Mouse (Mus musculus) forebrain, postnatal 0 days (tissue): ENCODE data around the gene Sema4a. TPM values are rescaled to one million over a fixed set of nuclear protein-coding genes. Genes with fewer than 3 reads are reported as not detected.

ENCODE experiments used
- ATAC-seq: fragments of 200-750 bp; cut with Nextera tagmentation; 2 replicates; pipeline ENCODE4 v1.8.0; 2017; ENCODE audit warnings: mild to moderate bottlenecking, moderate library complexity
- DNase-seq: peaks from one replicate; pipeline ENCODE4 v3.0.0-alpha.2; 2015
- H3K27ac ChIP-seq: fragments of 300-500 bp; sonication (generic); 2 replicates; pipeline ENCODE4 v1.5.1; 2014; ENCODE audit warnings: low read depth, mild to moderate bottlenecking, antibody characterized with exemption, low read length, moderate library complexity, mixed read lengths
- H3K27me3 ChIP-seq: fragments of 300-500 bp; sonication (generic); 2 replicates; pipeline ENCODE4 v1.6.1; 2014; ENCODE audit warnings: mild to moderate bottlenecking, low read length, mixed read lengths; ENCODE audit not compliant: insufficient read depth
- H3K36me3 ChIP-seq: fragments of 300-500 bp; sonication (generic); 2 replicates; pipeline ENCODE4 v1.6.1; 2014; ENCODE audit warnings: mild to moderate bottlenecking, moderate library complexity; ENCODE audit not compliant: insufficient read depth
- H3K4me1 ChIP-seq: fragments of 300-500 bp; sonication (generic); 2 replicates; pipeline ENCODE4 v1.6.1; 2014; ENCODE audit warnings: antibody characterized with exemption; ENCODE audit not compliant: insufficient read depth
- H3K4me2 ChIP-seq: fragments of 300-500 bp; sonication (generic); 2 replicates; pipeline ENCODE4 v1.6.1; 2014; ENCODE audit warnings: low read depth, mild to moderate bottlenecking, moderate library complexity
- H3K4me3 ChIP-seq: fragments of 300-500 bp; sonication (generic); 2 replicates; pipeline ENCODE4 v1.5.1; 2014; ENCODE audit warnings: low read depth, low read length, mixed read lengths
- H3K9ac ChIP-seq: fragments of 300-500 bp; sonication (generic); 2 replicates; pipeline ENCODE4 v1.6.1; 2014; ENCODE audit warnings: mild to moderate bottlenecking
- H3K9me3 ChIP-seq: fragments of 300-500 bp; sonication (generic); 2 replicates; pipeline ENCODE4 v1.6.1; 2016; ENCODE audit warnings: low read length
- CTCF ChIP-seq: sonication (generic); IDR thresholded peaks from 2 replicates; pipeline ENCODE4 v1.5.1; 2016; ENCODE audit warnings: antibody characterized with exemption, control low read depth, low read depth
- WGBS: fragments of 180-500 bp; shearing (Covaris S2); extraction: QIAGEN DNeasy Blood & Tissue Kit; methylation state at CpG from one replicate; pipeline ENCODE4 v1.1.7; 2014; 5-methylcytosine and 5-hydroxymethylcytosine counted together
- polyA plus RNA-seq: library from polyadenylated mRNA; unstranded; fragments of >200 nt; fragmentation: Nextera tagmentation; extraction: Ambion mirVana; gene quantifications from 2 replicates; pipeline ENCODE4 v1.2.1, GENCODE M21; 2015
- total RNA-seq: library from RNA; depleted of rRNA; stranded (reverse); fragments of >200 nt; gene quantifications from 2 replicates; pipeline ENCODE4 v1.2.3, GENCODE M21; 2014

The Sema4a gene
- total and polyA plus RNA-seq, 2 experiments from 2014 or later = 25.8 to 31.5 TPM

GRCm38 (mm10) chr3:88456313-88456712 lies 4.7 kb downstream of the Sema4a start:
- Histone ChIP-seq H3K4me1 (peaks cover 17% of the 10 kb centered on the region; the same call in 1 of the 2 replicates), H3K4me3 (no peak overlapping the region), H3K36me3 (peaks cover 18% of the 10 kb centered on the region), H3K4me2 (no peak overlapping the region), H3K9ac (no peak overlapping the region), H3K27ac (no peak overlapping the region), H3K27me3 (no peaks in the 10 kb centered on the region), H3K9me3 (no peaks in the 10 kb centered on the region)
- DNase-seq (no peak), ATAC-seq (no peak)
- 93% methylated on average over 8 of the region's 8 CpGs for WGBS
- no peak for TF ChIP-seq CTCF

DNA sequence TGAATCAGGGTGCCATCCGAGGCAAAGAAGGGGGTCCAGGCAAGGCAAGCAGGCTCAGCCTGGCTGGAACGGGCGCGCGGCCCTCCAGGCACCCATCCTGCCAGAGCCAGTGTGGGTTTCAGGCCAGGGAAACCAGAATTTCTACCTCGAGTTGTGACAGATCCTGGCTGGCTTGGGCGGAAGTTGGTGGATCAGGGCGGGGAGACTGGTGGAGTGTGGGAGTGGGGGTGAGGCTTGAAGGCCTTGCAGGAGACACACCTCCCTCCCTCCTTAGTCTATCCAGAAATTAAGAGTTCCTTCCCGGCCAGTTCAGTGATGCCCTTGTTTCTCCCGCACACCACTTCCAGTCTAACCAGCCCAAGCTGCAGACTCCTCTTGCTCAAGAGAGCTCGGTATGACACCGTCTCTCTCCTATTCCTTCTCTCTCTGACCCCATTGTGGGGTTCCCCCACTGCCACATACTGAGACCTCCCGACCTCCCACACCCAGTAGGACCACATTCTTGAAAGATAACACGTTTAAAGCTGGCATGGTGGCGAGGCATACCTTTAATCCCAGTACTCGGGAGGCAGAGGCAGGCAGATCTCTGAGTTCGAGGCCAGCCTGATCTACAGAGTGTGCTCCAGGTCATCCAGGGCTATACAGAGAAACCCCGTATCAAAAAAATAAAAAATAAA lies 5.3 kb downstream of the Sema4a start:
- WGBS = 73% methylated on average over 18 of the region's 18 CpGs
- Histone ChIP-seq H3K9ac (no peak overlapping the region), H3K36me3 (peaks cover 24% of the 10 kb centered on the region), H3K9me3 (no peaks in the 10 kb centered on the region), H3K4me1 (peaks cover 17% of the 10 kb centered on the region; the same call in 1 of the 2 replicates), H3K4me3 (no peak overlapping the region), H3K27ac (no peak overlapping the region), H3K4me2 (no peak overlapping the region), H3K27me3 (no peaks in the 10 kb centered on the region)
- TF ChIP-seq CTCF = no peak
- DNase-seq = no peak
- ATAC-seq = no peak

GRCm38 (mm10) chr3:88454762-88455587 lies 6.0 kb downstream of the Sema4a start:
- Histone ChIP-seq H3K9ac (no peak overlapping the region), H3K27me3 (no peaks in the 10 kb centered on the region), H3K4me1 (peaks cover 17% of the 10 kb centered on the region; the same call in 1 of the 2 replicates), H3K36me3 (peaks cover 30% of the 10 kb centered on the region), H3K9me3 (no peaks in the 10 kb centered on the region), H3K4me3 (no peak overlapping the region), H3K4me2 (no peak overlapping the region), H3K27ac (no peak overlapping the region)
- DNase-seq = no peak
- no peak for TF ChIP-seq CTCF
- no peak for ATAC-seq
- 64% methylated on average over 9 of the region's 9 CpGs for WGBS

- peaks cover 37% of the 10 kb centered on the region for H3K36me3 ChIP-seq
- DNase-seq (no peak), ATAC-seq (no peak)
- H3K9me3 ChIP-seq = no peaks in the 10 kb centered on the region
- no peak overlapping the region for H3K9ac ChIP-seq
- no peaks in the 10 kb centered on the region for H3K27me3 ChIP-seq
- no peak overlapping the region for H3K4me3 ChIP-seq
- no peak overlapping the region for H3K4me2 ChIP-seq
- H3K27ac ChIP-seq = no peak overlapping the region
- H3K4me1 ChIP-seq = peaks cover 17% of the 10 kb centered on the region; the same call in 1 of the 2 replicates
- no peak for TF ChIP-seq CTCF
- WGBS = 80% methylated on average over 8 of the region's 8 CpGs
Measured at GRCm38 (mm10) chr3:88453986-88454385, 7.0 kb downstream of the Sema4a start.

DNA sequence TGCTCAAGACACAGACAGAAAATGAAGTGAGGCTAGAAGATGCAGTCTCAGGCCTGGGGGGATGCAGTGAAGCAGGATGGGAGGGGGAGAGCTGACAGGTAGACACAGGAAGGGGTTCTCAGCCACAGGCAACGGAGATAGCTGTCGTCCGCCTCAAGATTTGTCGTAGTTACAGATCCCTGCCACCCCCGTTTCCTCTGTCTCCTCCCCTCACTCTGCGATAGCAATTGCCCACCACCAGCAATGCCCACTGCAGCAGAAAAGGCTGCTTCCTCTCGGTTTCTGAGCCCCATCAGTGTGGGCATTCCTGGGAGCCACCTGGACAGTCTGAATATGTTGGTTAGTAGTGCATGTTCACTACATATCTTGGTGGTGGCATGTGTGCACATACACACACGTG lies 7.6 kb downstream of the Sema4a start:
- no peak for DNase-seq
- WGBS = 67% methylated on average over 8 of the region's 8 CpGs
- ATAC-seq = no peak

GRCm38 (mm10) chr3:88452716-88453115 lies 8.3 kb downstream of the Sema4a start:
- Histone ChIP-seq H3K9me3 (no peaks in the 10 kb centered on the region), H3K36me3 (peaks cover 46% of the 10 kb centered on the region), H3K4me2 (no peak overlapping the region), H3K27me3 (no peaks in the 10 kb centered on the region), H3K4me1 (peaks cover 11% of the 10 kb centered on the region; the same call in 1 of the 2 replicates), H3K27ac (no peak overlapping the region), H3K9ac (no peak overlapping the region), H3K4me3 (no peak overlapping the region)
- DNase-seq (no peak), ATAC-seq (no peak)
- WGBS = 69% methylated on average over 6 of the region's 6 CpGs
- no peak for TF ChIP-seq CTCF

More for the DNA sequence above, 7.6 kb downstream of the Sema4a start:
- Histone ChIP-seq H3K27me3 (no peaks in the 10 kb centered on the region), H3K9ac (no peak overlapping the region), H3K27ac (no peak overlapping the region), H3K9me3 (no peaks in the 10 kb centered on the region), H3K36me3 (peaks cover 40% of the 10 kb centered on the region), H3K4me3 (no peak overlapping the region), H3K4me1 (peaks cover 17% of the 10 kb centered on the region; the same call in 1 of the 2 replicates), H3K4me2 (no peak overlapping the region)
- TF ChIP-seq CTCF = no peak

DNA sequence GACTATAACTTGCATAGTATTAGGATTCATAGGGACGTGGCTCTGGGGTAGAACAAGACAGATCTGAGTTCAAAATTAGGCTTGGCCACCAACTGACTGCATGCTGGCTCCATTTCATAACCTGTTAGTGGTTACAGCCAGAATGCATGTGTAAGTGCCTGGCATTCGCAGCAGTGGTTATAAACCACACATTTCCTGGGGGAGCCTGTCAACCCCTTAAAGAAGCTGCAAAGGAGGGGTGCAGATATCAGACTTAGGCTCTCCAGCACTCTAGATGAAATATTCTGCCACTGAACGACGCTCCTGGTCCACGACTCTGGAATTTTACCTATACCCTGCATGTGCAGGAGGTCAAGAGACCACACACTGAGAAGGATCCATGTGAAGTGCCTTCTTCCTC lies 8.7 kb downstream of the Sema4a start:
- ATAC-seq (no peak), DNase-seq (no peak)
- H3K4me2 ChIP-seq = no peak overlapping the region
- no peaks in the 10 kb centered on the region for H3K27me3 ChIP-seq
- peaks cover 51% of the 10 kb centered on the region for H3K36me3 ChIP-seq
- H3K27ac ChIP-seq = no peak overlapping the region
- H3K9ac ChIP-seq = no peak overlapping the region
- H3K9me3 ChIP-seq = no peaks in the 10 kb centered on the region
- TF ChIP-seq CTCF = no peak
- WGBS = 81% methylated on average over 5 of the region's 5 CpGs
- H3K4me1 ChIP-seq = peaks cover 7% of the 10 kb centered on the region; the same call in 1 of the 2 replicates
- H3K4me3 ChIP-seq = no peak overlapping the region
